Mouse (Mus musculus) right cerebral cortex, postnatal 36 days (tissue): Measurements from ENCODE around the gene Btnl1.

ENCODE experiments used
- DNase-seq, 2 experiments: peaks; one replicate each; pipeline ENCODE4 v3.0.0; 2022; ENCODE audit warnings: low spot score in 2 of 2, mixed read lengths in 1 of 2

Gene Btnl1

GRCm38 (mm10) chr17:34384699-34385098, 7.8 kb downstream of the Btnl1 start:
- DNase-seq: no peak

GRCm38 (mm10) chr17:34386656-34387055, 9.7 kb downstream of the Btnl1 start:
- no peak for DNase-seq

GRCm38 (mm10) chr17:34388513-34388912, 11.6 kb downstream of the Btnl1 start:
- DNase-seq: no peak

- no peak for DNase-seq
Measured at GRCm38 (mm10) chr17:34391507-34391906, 14.6 kb downstream of the Btnl1 start.

GRCm38 (mm10) chr17:34392321-34392720, 15.4 kb downstream of the Btnl1 start:
- no peak for DNase-seq

- no peak for DNase-seq
Measured at GRCm38 (mm10) chr17:34397357-34397756, 20.4 kb downstream of the Btnl1 start.

- DNase-seq: peak; percentile 25 to 33
Measured at GRCm38 (mm10) chr17:34398058-34398710, 21.3 kb downstream of the Btnl1 start.

- peak; percentile 77 to 87 for DNase-seq
Measured at GRCm38 (mm10) chr17:34398711-34399393, 21.9 kb downstream of the Btnl1 start, which contains the start of gene BC051142. Gene BC051142, plus strand, starts transcription at chr17:34398820.

- no peak for DNase-seq
Measured at GRCm38 (mm10) chr17:34399394-34399715, 22.4 kb downstream of the Btnl1 start.

- peak; percentile 45 to 66 for DNase-seq
Measured at GRCm38 (mm10) chr17:34411117-34411516, 34.2 kb downstream of the Btnl1 start.

- no peak for DNase-seq
Measured at GRCm38 (mm10) chr17:34420014-34420413, 43.1 kb downstream of the Btnl1 start.

- DNase-seq: peak in 1 of 2 experiments; percentile 8
Measured at GRCm38 (mm10) chr17:34427597-34427996, 50.7 kb downstream of the Btnl1 start.
